Mouse (Mus musculus) leukemia stem cell, adult 10-12 weeks (primary cell): ENCODE data around the gene Mras. TPM values are rescaled to one million over a fixed set of nuclear protein-coding genes. Genes with fewer than 3 reads are reported as not detected.

Experiments used
- polyA plus RNA-seq: library from polyadenylated mRNA; stranded (reverse); fragments of >175 nt; gene quantifications from 2 replicates; pipeline ENCODE4 v1.2.3, GENCODE M21; 2012; ENCODE audit warnings: low replicate concordance

Mras gene
- polyA plus RNA-seq = 0.67 and 0.83 TPM in 2 replicates

GRCm38 (mm10) chr9:99437031-99437764, at the start of gene Mras:
Gene Mras, minus strand, starts transcription at chr9:99437381.

DNA sequence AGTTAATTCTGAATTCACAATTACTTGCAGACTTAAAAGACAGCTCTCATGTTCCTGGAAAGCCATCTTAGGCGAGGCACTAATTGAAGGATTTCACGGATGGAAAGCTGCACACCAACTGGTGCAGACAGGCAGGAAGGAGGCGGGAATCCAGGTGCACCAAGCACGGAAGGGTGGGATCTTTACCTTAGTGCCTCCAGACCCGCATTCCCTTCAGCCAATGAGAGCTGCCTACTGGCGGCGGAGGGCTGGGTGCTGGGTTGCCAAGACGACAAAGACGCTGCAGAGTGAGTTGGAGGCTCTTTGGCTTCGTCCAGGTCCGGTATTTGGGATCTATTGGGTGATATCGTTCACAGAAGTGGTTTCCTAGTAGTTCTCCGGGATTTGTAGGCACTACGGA, 14.0 kb upstream of the Mras start, which contains the start of gene Nme9:
Nme9 (plus strand) TSS at position 315 of the 400 bp plus-strand sequence.

DNA sequence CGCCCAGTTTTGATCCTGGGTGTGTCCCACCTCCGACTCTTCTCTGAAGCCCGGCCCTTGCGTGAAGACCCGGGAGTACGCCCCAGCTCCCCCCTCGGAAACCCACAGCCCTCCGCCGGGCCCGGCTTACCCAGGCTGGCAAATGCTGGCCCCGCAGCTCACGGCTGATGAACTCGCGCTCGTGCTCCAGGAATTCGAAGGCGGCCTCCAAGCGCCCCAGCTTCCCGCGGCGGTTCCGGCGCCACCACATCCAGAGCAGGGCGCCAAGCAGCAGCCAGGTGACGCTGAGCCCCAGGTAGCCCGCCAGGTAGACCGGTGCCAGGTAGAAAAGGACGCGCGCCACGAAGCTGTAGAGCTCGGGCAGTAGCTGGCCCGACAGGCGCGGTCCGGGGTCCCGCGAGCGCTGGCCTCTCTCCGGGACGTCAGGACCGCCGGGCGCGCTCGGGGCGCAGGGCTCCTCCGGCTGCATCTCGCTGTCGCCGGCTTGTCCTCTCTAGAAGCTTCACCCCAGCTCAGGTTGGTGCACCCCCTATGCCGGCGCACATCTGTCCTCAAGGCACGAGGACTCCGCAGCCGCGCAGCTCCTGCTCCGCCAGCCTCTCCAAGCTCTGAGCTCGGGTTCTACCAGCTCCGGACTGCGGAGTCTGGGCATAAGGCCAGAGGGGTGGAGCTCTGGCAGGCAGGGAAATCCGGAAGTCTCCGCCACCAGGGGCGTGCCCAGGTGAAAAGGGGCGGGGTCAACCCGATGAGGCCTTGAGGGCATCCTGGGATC, 79.1 kb downstream of the Mras start, which contains the start of gene Esyt3:
Esyt3 (minus strand) TSS at position 637 of the 772 bp plus-strand sequence.

Other genes starting within 250 kb of the Mras start
- not detected in 2 replicates for gene Faiml, start 200.1 kb downstream of the Mras start, polyA plus RNA-seq
- 0.47 and 1.7 TPM in 2 replicates for gene Cep70, start 194.0 kb downstream of the Mras start, polyA plus RNA-seq
- not detected in 2 replicates for gene Esyt3, start 78.8 kb downstream of the Mras start, polyA plus RNA-seq
- gene Nme9, start 14.1 kb upstream of the Mras start, polyA plus RNA-seq = not detected in 2 replicates
- 0.73 and 3.0 TPM in 2 replicates for gene Armc8, start 131.5 kb upstream of the Mras start, polyA plus RNA-seq
- gene Dbr1, start 138.4 kb upstream of the Mras start, polyA plus RNA-seq = 56.4 and 96.7 TPM in 2 replicates
- not detected in 2 replicates for gene A4gnt, start 175.1 kb upstream of the Mras start, polyA plus RNA-seq
- 0.06 and 0.11 TPM in 2 replicates for gene Dzip1l, start 192.1 kb upstream of the Mras start, polyA plus RNA-seq